Mouse (Mus musculus): ENCODE results near the gene Ankrd37.

The Ankrd37 gene

GRCm38 (mm10) chr8:45973988-45974505, 31.5 kb downstream of the Ankrd37 start:
- DNase-seq (ENCODE audit: low spot score), result no peak

DNA sequence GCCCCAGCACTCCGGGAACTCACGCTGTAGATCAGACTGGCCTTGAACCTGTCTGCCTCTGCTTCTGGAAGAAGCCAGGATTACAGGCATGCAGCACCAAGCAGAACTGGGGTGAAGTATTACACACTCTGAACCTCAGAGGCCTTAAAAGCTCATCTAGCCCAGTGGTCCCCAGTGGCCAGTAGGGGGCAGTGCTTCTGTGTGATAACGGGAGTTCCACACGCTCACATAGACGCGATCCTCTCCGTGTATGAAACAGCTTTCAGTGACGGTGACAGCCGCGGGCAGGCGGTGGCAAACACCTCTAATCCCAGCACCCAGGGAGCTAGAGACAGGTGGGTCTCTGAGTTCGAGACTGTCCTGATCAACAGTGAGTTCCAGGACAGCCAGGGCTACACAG, 34.6 kb downstream of the Ankrd37 start:
- DNase-seq (ENCODE audit: low spot score), result no peak

- DNase-seq (ENCODE audit: low spot score), result no peak
Measured at GRCm38 (mm10) chr8:45950622-45951021, 54.9 kb downstream of the Ankrd37 start.
